In the genomic region with DNA sequence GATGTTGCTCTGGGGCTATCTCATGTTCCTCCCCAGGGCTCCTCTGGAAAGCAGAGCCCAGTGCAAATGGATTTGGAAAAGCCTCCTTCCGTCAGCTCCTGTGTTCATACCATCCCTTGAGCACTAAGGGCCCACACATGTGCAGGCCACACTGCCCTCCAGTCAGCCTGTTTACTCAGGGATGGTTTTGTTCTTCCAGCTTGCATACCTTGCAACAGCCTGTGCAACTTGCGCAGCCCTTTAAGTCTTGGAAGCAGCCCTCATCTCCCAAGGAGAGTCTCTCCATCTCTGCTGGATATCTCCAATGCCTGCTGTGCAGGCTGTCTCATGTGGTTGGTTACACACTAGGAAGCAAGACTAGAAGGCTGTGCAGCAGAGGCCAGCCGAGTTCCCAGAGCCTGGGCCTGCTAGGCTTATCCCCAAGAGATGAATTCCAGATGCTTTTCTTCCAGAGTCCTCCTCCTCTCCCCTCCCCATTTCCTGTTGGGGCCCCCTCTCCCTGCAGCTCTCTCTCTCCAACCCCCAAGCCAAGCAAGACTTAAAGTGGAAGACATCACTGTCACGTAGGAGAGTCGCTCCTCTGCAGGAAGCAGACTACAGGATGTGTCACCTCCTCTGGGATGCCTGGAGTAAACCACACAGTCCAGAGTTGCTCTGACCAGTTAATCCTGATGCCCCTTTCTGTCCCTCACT, we compare ENCODE assay signal across 8 mouse cellular contexts. TPM values are rescaled to one million over a fixed set of nuclear protein-coding genes. Genes with fewer than 3 reads are reported as not detected.
DNase-seq lines count a peak whose midpoint lies in the region; ATAC-seq and TF ChIP-seq lines count a peak whose summit lies in the region.

No protein-coding gene starts in this region.

- peak; percentile 84 for ATAC-seq in heart, embryonic 14.5 days (ENCODE audit: insufficient number of reproducible peaks, insufficient read depth, low FRiP score, low read depth)

- peak overlapping the region; percentile 93 to 94 for H3K27ac ChIP-seq in heart, embryonic 14.5 days (replicated peaks in 1 of 2; ENCODE audit: control insufficient read depth in 1 of 2, insufficient read depth in 1 of 2, low read depth in 2 of 2, low read length in 2 of 2)

- TF ChIP-seq CTCF in lung, adult 2 months (IDR thresholded peaks at IDR 0.05; ENCODE audit: insufficient read depth, low read length): no peak

- no peak for TF ChIP-seq POLR2A in lung, adult 2 months (IDR thresholded peaks at IDR 0.05; ENCODE audit: borderline replicate concordance, extremely low read depth, low read depth, low read length)

- DNase-seq in lung, adult 18-20 months: peak; percentile 11 to 32
- no peak for DNase-seq in lung, adult 2 months
- DNase-seq in kidney, postnatal 10 days: peak; percentile 77
- peak; percentile 85 for DNase-seq in mesoderm, embryonic 11.5 days (ENCODE audit: low read depth, low spot score)
- DNase-seq in right cerebral cortex, adult 2 months (ENCODE audit: low spot score in 2 of 2): no peak
- no peak for DNase-seq in spleen, postnatal 4 days (ENCODE audit: low spot score in 2 of 2)
- DNase-seq in left cerebral cortex, adult 9 months (ENCODE audit: low spot score in 2 of 2): no peak

- peak overlapping the region; percentile 13; the same call in 1 of the 2 replicates for H3K9ac ChIP-seq in heart, embryonic 14.5 days (ENCODE audit: low read length)

- 52% methylated on average over 5 of the region's 5 CpGs for WGBS in lung, adult 2 months
- 29% methylated on average over 5 of the region's 5 CpGs for WGBS in heart, embryonic 14.5 days

- peak overlapping the region; percentile 35 for H3K4me2 ChIP-seq in heart, embryonic 14.5 days (ENCODE audit: low read length)

- H3K4me1 ChIP-seq in lung, adult 2 months (ENCODE audit: control insufficient read depth, insufficient read depth, low read length): peaks cover 6% of the 10 kb centered on the region; the same call in 1 of the 2 replicates
- H3K4me1 ChIP-seq in heart, embryonic 14.5 days (ENCODE audit: control insufficient read depth in 2 of 2, insufficient read depth in 2 of 2, low read length in 2 of 2): peaks cover 31 to 39% of the 10 kb centered on the region in 2 experiments

- no peaks in the 10 kb centered on the region for H3K27me3 ChIP-seq in heart, embryonic 14.5 days (ENCODE audit: control insufficient read depth, insufficient read depth, low read length)

- no peak overlapping the region for H3K4me3 ChIP-seq in lung, adult 2 months (replicated peaks; ENCODE audit: extremely low read depth, low read depth, low read length)
- no peak overlapping the region for H3K4me3 ChIP-seq in heart, embryonic 14.5 days (ENCODE audit: control insufficient read depth in 1 of 2, insufficient read depth in 1 of 2, low read depth in 1 of 2, low read length in 2 of 2)

- H3K36me3 ChIP-seq in heart, embryonic 14.5 days (ENCODE audit: control insufficient read depth, insufficient read depth, low read length): no peaks in the 10 kb centered on the region

- H3K9me3 ChIP-seq in heart, embryonic 14.5 days (ENCODE audit: control insufficient read depth, low read length): no peaks in the 10 kb centered on the region

RNA-seq across cellular contexts. Expression of gene Sowahb, which starts 47.2 kb away (rescaled TPM):
- 2.0 and 2.2 TPM in 2 replicates for polyA plus RNA-seq in lung, adult 2 months (2012; rRNA removed)
- polyA plus RNA-seq in heart, embryonic 14.5 days (2014; fragmentation: Nextera tagmentation; extraction: Ambion mirVana): 0.11 TPM in 1 of 2 replicates, not detected in the other

Comparison
In these comparisons a context has a peak if more than half of its experiments do, and no peak if none do; other contexts are left out.
1. DNase-seq: peak in lung, adult 18-20 months (2 of 2), kidney, postnatal 10 days (single experiment) and mesoderm, embryonic 11.5 days (single experiment); none in lung, adult 2 months (single experiment), right cerebral cortex, adult 2 months (0 of 2), spleen, postnatal 4 days (0 of 2) and left cerebral cortex, adult 9 months (0 of 2).